Mouse (Mus musculus) testis, postnatal 10 days (tissue): Measurements from ENCODE around the gene Il31ra.
A peak's percentile ranks its signal among the peaks of the same experiment; 100 is the strongest.

Experiments used
- DNase-seq: peaks from one replicate; pipeline ENCODE4 v3.0.0; 2021; ENCODE audit warnings: low spot score

Il31ra gene

DNA sequence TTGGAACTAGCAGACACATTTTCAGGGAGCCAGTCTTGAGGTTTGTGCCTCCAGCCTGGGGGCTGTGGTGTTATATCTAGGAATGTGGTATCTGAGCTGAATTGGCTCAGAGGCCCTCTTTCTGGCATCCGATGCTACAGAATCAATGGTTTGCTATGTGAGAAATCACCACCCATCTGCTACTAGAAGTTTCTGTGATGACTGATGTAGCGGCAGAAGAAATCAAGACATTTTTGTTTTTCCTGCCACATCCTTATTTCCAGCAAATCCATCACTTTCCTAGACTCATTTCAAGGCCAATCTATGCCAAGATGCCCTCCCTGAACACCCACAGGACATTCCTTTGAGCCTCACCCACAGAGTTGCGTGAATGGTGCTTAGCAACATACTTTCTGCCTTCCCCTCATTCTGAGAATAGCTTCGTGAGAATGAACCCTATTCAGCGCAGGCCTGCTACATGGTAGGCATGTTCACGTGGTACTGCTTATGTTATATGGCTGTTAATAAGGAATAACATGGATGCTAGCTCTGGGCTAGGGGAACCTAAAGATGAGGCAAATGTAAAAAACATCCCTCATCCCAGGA lies 33.5 kb downstream of the Il31ra start:
- DNase-seq: no peak

DNA sequence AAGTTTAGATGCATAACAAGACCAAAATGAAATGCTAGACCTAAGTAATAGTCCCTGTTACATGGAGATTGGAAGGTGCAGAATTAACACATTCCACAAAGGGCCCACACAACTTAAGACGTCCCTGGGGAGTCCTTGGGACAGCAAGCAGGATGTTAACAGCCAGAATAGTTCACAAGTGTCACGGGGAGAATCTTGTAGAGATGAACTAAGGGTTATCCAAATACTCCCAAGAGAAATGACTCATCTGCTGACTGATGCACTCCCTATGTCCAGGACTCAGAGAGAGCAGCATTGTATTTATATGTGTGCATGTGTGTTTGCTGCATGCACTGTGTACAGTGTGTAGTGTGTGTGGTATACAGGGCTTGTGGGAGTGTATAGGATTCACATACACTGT lies 37.7 kb downstream of the Il31ra start:
- DNase-seq: no peak

DNA sequence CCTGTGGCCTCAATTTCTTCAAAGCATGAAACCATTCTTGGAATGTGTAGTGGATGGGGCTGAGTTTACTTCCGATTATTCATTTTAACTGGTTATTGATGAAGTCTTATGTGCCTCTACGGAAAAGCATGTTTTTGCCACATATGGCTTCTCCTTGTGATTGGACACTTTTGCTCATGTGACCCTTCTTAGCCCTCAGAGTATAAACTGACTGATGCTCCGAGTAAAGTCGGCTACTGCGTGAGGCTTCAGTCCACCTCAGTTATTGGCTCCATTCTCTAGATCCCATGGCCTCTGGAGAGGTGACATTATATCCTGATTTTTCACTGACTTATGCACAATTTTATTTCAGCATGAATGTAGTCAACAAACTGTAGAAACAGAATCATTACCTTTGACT lies 40.9 kb downstream of the Il31ra start:
- no peak for DNase-seq

DNA sequence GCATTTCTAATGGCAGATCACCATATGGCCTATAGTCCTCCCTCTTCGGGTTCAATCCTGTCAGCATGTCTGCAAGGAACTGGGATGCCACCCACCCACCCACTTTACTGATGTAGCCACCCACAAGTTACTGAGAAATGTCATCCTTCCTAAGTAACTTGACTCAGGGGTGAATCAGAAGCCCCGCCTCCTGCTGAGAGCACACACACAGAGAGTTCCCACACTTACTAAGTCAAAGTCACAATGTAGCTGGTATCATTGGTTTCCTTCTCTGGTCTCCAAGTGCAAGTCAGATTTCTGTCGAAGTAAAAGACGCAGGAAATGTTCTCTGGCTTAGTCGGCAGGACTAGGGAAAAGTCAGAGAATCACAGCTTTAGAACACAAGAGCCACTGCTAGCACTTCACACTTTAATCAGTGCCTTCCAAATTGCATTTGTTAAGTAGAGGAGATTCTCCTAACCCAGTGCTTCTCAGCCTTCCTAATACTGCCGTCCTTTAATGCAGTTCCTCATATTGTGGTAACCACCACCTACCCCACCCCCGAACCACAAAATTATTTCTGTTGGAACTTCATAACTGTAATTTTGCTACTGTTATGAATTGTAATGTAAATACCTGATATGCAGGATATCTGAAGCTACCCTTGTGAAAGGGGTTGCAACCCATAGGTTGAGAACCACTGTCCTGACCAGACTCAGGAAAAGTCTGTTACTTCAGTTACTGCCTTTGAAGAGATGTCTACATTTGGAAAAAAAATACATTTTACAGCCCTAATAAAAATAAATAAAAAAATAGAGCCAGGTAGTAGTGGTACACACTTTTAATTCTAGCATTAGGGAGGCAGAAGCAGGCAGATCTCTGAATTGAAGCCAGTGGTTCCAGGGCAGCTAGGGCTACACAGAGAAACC lies 42.3 kb downstream of the Il31ra start:
- no peak for DNase-seq

DNA sequence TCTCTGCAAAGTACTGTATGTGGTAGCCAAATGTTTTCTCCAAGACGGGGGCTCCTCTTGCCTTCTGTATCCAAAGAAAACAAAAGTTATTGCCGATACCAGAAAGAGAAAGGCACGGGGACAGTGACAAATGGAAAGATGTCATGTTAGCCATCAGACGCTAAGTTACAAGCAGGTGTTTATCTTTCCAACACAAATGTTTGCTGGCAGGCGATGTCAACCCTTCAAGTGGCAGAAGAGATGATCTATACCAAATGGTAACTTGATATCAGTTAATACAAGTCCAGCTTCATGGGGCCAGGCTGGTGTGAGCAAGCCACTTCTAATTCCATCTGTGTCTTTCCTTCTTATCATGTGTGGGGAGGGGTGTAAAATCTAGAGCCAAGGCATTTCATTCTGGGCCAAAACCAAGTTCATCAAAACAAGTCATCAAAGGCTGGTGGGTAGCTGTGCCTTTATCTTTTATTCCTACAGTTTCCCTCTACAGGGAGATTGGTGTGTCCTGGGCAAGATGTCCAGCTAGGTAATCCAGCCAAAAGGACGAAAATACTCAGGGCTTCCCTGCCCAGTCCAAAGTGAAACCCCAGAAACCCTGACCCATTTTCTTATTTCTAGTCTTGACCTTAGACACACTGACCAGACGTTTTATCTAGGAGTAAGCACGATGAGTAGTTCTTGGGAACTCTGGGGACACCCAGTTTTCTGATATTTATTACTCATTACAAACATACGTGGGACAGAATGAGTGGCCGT lies 52.8 kb downstream of the Il31ra start:
- DNase-seq: no peak

DNA sequence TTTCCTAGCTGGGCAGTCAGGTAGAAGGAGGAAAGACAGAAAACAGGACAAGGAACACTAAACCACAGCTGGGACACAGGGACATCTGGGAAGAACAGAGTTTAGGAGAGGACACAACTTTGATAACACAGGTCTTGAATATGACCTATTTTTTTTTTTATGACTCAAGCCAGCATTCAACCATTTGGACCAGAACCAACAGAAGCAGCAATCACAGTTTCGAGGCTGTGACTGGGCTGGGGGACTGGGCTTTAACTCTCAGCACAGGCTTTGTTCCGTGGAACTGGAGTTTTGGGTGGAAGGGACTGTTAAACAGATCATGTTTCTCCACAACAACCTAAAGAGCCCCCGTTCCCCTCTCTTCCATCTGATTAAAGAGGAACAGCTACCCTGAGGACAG lies 53.5 kb downstream of the Il31ra start:
- no peak for DNase-seq

DNA sequence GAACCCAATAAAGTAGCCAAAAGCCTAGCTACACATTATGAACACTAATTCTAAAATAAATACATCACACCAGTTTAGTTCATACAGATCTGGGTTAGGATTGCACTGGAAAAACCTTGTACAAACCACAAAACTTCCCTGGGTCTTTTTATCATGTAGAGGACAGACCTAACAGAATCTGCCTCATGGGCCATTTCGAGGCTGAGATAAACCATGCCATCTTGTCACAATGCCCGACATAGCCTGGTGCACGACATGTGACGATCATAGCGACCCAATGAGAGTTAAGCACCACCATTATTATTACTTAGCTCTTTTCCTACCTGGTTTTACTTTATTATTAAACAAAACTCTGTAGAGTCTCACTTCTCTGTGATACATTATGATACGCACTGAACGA lies 57.1 kb downstream of the Il31ra start:
- DNase-seq: no peak

DNA sequence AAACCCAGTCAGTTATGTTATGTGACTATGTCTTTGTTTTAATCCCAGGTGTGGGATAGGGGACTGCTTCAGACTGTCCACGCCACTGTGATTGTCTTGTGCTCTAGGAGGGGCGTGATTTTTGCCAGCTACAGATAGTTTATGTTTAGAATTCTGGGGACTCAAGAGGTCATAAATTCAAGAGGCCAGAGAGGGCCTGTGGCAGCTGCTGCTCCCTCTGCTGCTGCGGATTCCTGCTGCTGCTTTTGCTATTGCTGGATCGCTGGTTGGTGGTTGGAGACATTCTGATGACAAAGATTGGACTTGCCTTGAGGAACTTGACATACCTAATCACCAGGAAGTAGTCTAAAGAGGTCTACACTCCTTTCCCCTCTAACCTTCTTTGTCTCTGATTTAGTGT lies 57.5 kb downstream of the Il31ra start:
- DNase-seq: no peak

DNA sequence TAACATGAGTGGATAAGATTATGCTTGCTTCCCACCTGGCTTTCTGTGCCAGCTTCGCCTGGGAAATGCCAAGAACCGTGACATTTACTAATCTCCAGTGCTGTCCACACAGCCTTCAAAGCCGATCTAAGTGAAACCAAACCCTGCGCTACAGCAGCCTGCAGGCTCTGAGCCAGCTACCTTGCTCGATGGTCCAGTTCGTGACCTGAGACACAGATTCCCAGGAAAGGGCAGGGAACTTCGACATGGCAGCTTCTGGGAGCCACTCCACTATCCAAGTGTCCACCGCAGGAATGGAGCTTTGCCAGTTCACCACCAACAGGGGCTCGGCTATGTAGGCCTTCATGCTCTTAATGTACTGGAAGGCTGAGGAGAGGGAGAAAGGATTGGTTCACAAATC lies 60.6 kb downstream of the Il31ra start:
- no peak for DNase-seq

DNA sequence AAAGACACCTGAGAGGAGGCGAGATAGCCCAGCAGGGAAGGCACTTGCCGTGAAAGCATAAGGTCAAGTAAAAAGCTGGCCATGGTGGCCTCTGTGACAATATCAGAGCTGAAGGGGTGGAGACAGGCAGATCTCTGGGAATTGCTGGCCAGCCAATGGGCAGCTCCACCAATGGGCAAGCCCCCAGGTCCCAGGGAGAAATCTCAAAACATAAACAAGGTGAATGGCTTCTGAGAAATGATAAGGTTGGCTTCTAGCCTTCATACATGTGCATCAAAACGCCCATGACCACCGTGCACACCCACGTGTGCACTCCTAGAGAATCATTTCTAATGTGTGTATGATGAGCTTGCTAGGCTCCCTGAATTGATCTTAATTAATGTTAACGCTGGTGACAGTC lies 61.9 kb downstream of the Il31ra start:
- no peak for DNase-seq

DNA sequence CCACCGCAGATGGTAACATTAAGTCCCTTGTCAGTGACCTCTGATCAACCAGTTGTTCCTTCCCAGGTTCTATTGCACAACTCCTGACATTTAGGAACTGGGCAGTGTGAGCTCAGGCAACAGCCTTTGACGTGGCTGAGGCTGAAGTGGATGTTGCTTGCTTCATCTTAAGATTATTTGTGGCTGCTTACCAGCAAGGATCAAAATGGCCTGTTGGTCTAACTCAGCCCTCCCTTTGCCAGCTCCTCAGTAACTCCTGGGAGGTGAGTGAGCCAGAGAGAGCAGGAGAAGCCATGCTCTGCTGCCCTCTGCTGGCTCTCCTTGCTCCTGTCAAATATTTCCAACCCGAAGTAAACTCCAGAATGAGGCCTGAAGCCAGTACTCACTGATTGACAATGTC lies 64.3 kb downstream of the Il31ra start:
- peak; percentile 87 for DNase-seq

DNA sequence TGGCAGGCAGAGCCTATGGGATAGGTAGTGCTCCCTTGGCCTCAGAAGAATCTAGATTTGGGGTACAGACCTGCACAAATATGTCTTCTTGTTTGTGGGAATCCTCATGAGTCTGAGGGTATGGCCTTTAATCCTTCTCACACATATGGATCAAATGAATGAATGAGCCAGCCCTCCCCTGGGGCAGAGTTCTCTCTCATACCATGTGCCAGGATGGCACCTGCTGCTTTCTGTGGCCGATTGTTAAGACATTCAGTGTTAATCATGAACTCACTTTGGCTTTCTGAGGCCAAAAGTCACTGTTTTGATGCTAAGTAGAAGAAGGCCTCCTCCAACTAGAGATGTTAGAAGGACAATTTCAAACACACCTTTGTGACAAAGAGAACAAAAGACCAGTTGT lies 67.0 kb downstream of the Il31ra start:
- DNase-seq: no peak

DNA sequence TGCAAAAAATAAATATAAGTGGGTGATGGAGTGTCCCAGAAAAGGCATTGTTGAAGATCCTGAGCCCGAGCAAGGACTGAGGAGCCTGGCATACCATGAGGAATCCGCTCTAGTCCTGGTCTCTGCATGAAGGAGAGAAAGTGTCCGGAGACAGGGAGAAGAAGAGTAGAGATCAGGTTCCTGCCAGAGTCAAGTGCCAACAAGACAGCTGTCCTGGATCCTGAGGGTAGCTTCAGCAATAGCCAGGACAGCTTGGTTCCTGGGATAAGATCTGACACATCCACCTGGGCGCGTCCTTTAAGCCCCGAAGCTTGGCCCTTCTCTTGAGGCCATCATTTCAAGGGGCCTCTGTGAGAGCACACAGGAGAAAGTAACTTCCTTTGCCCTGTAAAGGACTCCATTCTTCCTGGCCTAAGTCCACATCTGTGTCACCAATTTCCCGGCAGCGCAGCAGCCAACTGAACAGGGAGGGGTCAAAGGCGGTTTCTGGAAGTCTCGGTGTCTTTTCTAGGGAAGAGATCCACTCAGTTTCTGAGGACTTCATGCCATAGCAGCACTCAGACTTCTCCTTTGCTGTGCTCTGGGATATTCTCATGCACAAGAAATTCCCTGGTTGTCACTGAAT lies 70.7 kb downstream of the Il31ra start:
- no peak for DNase-seq

DNA sequence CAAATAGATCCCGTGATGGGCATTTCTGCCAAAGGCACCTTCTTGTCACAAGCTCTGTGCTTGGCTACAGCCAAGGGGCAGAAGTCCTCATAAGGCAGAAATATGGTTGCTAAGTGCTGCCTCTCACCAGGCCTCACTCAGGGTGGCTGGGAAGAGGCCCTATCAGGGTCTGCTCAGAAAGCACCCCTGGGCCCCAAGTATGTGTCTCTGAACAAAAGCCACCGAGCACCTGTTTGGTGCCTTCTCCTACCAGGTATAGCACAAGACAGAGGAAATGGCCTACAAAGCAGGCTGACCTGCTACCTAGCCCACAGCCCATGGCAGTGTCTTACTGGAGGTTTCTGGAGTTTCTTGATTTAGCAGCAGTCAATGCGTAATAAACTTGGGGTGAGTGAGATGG lies 71.3 kb downstream of the Il31ra start:
- DNase-seq: no peak

DNA sequence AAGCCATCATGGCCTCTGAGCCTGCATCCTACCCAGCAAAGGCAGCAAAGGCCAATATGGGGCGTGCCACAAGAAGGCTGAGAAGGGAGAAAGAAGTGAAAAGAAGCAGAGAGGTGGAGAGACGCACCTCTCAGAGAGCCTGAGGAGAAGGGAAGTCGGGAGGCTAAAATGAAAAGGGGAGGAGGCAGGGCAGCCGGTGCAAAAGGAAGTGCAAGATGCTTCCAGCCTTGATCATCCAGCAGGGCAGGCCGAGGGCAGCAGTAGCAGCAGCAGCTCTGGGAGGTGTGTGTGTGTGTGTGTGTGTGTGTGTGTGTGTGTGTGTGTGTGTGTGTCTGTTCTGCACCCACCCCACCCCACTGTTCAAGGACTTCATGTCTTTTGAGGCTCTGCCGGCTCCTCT lies 71.9 kb downstream of the Il31ra start:
- no peak for DNase-seq

DNA sequence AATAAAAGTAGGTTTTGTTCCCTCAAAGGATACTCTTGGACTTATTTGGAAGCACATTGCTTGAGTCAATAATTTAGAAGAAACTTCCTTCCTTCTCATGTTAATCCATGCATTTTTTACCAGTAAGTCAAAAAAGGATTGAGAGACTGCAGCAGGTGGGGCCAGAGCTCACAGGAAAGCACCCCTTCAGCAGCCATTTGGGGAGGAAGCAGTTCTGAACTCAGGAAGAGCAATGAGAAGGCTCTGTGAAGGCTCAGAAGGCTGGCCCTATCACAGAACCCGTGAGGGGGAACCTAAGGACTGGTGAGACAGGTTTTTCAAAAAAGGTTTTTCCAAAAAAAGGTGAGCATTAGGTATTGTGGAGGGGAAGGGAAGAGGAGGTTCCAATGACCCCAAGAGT lies 79.6 kb downstream of the Il31ra start:
- no peak for DNase-seq

DNA sequence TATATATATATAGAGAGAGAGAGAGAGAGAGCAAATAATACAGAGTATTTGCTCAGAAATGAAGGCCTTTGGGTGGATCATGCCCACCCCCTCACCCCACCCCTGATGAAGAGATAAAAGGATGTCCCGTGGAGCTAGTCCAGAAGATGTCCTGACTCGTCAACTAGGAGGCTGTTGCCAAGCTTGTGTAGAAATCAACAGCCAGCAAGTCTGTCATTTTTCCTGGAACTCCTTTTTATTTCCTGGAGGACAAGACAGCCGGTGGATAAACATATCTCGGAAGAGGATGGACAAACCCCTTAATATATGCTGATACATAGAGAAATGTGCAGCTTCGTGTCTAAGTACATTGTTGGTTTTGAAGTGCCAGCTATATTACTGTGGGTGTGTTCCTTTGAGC lies 81.3 kb downstream of the Il31ra start:
- no peak for DNase-seq

DNA sequence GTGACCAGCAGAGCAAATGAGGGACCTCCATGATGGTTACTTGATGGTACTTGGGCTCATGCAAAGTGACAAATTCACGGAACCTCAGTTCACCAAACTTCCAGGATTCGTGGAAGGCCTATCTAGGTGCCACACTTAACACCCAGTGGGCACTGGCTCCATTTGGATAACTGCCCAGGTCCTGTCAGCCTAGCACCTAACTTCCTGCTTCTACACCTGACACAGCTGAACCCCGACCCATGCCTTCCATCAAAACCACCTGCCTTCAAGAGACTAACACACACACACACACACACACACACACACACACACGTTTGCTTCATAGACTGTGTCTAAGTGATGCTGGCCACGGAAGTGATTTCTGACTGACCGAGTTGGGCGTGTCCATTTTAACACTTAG lies 82.3 kb downstream of the Il31ra start:
- DNase-seq: no peak

DNA sequence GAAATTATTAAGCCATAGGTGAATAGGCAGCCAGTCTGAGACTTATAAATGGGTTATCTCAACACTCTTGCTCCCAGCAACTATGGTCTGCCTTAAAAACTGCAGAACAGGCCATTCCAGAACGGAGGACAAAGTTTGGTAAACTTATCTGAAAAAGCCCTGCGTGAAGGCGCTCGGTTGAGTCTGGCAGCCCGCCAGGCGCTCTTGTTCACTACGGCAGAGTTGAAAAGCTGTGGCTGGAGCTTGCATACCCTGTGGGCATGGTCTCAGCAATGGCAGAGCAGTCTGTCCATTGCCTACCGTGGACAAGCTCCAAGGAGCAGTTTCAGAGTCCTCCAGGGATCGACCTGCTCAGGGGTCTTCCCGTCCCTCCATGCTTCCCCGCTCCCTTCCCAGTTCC lies 82.9 kb downstream of the Il31ra start:
- DNase-seq: peak; percentile 72

DNA sequence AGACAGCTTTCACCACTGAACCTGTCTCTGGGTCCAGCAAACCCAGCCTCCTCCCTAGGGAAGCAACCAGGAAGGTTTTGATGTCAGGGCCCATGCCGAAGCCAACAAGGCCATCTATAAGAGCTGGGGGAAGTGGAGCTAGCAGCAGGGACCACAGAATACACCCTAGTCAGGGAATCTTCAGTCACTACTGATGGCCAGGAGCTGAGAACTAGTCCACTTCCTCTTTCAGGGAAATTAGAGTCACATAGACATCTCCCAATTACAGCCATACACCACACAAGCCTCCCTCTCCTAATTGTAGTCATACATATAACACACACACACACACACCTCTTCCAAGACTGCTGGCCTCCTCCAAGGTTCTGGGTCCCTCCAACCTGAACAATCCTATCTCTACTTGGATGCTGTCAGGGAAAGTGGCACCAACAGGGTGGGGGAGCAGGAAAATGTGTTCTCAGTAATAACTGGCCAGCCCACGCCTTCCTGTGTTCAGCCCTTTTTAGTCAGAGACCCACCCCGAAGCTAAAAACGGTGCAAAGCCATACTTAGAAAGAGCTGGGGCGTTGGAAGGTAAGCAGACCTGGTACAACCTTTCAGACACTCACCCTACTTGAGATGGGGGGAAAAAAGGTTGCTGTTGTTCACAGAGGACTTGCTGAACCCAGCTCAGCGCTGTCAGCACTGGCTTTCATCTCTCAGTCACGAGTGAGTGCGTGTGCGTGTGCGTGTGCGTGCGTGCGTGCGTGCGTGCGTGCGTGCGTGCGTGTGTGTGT lies 83.5 kb downstream of the Il31ra start:
- no peak for DNase-seq

DNA sequence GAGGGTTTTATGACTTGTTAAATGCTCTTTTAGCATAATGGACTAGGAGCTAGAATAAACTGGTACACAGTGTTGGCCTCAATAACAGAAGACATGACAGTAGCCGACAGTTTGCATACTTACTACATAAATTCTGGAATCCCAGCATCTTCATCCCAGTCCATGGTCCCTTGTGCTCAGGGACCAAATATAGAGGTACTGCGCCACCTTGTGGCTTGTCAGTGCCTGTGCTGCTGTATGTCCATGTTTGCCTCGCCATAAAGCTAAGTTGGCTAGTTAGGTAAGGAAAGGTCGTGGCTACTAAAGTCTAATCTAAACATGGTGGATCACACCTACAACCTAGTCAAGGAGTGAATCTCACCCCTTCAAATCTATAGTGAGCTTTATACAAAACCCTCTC lies 84.7 kb downstream of the Il31ra start:
- DNase-seq: peak; percentile 77

DNA sequence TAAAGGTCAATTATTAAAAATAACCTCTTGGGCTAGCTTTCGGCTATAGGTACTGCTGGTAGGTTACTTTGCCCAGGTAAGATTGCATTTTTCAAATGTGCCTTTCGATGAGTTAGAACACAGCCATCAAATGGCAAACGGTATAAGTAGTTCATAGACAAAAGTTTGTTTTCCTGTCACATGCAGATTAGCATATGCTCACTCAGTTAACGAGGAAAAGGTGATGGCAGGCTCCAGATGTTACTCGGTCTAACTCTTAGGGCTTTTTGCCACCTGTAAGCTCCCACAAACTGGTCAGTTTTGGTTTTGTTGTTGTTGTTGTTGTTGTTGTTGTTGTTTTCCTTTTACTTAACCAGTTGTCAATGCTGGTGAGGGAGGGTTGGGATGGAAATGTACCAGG lies 85.7 kb downstream of the Il31ra start:
- no peak for DNase-seq
